Mouse (Mus musculus): ENCODE data around the gene Slk. TPM values are rescaled to one million over a fixed set of nuclear protein-coding genes. Genes with fewer than 3 reads are reported as not detected.
"Not testable (repeated sequence)": the region's sequence is repeated elsewhere in the genome, so short reads cannot be mapped to it uniquely, and the experiment has no call there.

The Slk gene
- total RNA-seq, 4 experiments from 2014 or later, result 77.7 to 95.0 (median 87.7) TPM

GRCm38 (mm10) chr19:47570042-47570441, 9.4 kb upstream of the Slk start:
- DNase-seq (ENCODE audit: low spot score), result no peak

- not testable (repeated sequence) for DNase-seq (ENCODE audit: low spot score)
Observed at GRCm38 (mm10) chr19:47571981-47572380, 7.5 kb upstream of the Slk start.

- DNase-seq (ENCODE audit: low spot score), result no peak
Observed at GRCm38 (mm10) chr19:47573718-47574117, 5.8 kb upstream of the Slk start.

- no peak for DNase-seq (ENCODE audit: low spot score)
Observed at GRCm38 (mm10) chr19:47578581-47579224, 775 bp upstream of the Slk start.

- DNase-seq (ENCODE audit: low spot score), result peak; percentile 35
Observed at GRCm38 (mm10) chr19:47579788-47580631, 532 bp downstream of the Slk start.

- no peak for DNase-seq (ENCODE audit: low spot score)
Observed at GRCm38 (mm10) chr19:47585772-47586171, 6.3 kb downstream of the Slk start.

GRCm38 (mm10) chr19:47587009-47587408, 7.5 kb downstream of the Slk start:
- no peak for DNase-seq (ENCODE audit: low spot score)

- DNase-seq (ENCODE audit: low spot score), result no peak
Observed at GRCm38 (mm10) chr19:47608513-47608912, 29.0 kb downstream of the Slk start.

GRCm38 (mm10) chr19:47613442-47613841, 34.0 kb downstream of the Slk start:
- DNase-seq (ENCODE audit: low spot score), result no peak

GRCm38 (mm10) chr19:47621478-47621877, 42.0 kb downstream of the Slk start:
- no peak for DNase-seq (ENCODE audit: low spot score)

- DNase-seq (ENCODE audit: low spot score), result no peak
Observed at GRCm38 (mm10) chr19:47624940-47625711, 45.6 kb downstream of the Slk start.

- no peak for DNase-seq (ENCODE audit: low spot score)
Observed at GRCm38 (mm10) chr19:47627450-47627849, 48.0 kb downstream of the Slk start.

- no peak for DNase-seq (ENCODE audit: low spot score)
Observed at GRCm38 (mm10) chr19:47629068-47629467, 49.6 kb downstream of the Slk start.

GRCm38 (mm10) chr19:47630381-47630780, 50.9 kb downstream of the Slk start:
- no peak for DNase-seq (ENCODE audit: low spot score)

- DNase-seq (ENCODE audit: low spot score), result no peak
Observed at GRCm38 (mm10) chr19:47631799-47632198, 52.3 kb downstream of the Slk start.

GRCm38 (mm10) chr19:47635380-47635779, 55.9 kb downstream of the Slk start:
- no peak for DNase-seq (ENCODE audit: low spot score)

- no peak for DNase-seq (ENCODE audit: low spot score)
Observed at GRCm38 (mm10) chr19:47643910-47644309, 64.4 kb downstream of the Slk start.

GRCm38 (mm10) chr19:47645583-47645982, 66.1 kb downstream of the Slk start:
- DNase-seq (ENCODE audit: low spot score), result peak; percentile 38

GRCm38 (mm10) chr19:47646508-47647120, 67.1 kb downstream of the Slk start:
- DNase-seq (ENCODE audit: low spot score), result no peak

- no peak for DNase-seq (ENCODE audit: low spot score)
Observed at GRCm38 (mm10) chr19:47649071-47649470, 69.6 kb downstream of the Slk start.

- no peak for DNase-seq (ENCODE audit: low spot score)
Observed at GRCm38 (mm10) chr19:47650366-47651159, 71.1 kb downstream of the Slk start.
